Mouse (Mus musculus) layer of hippocampus, adult 11-12 months (tissue): ENCODE data around the gene Sdf2.

ENCODE experiments used
- DNase-seq: peaks from one replicate; pipeline ENCODE4 v3.0.0; 2022; ENCODE audit warnings: low spot score

Sdf2 gene

GRCm38 (mm10) chr11:78245627-78246317 is at the start of gene Sdf2, which contains the start of gene Supt6:
TSS of gene Sdf2 (plus strand) at chr11:78245746.
TSS of gene Supt6 (minus strand) at chr11:78245987.
- peak; percentile 86 for DNase-seq

- no peak for DNase-seq
Measured at GRCm38 (mm10) chr11:78202372-78202771, 43.2 kb upstream of the Sdf2 start.

GRCm38 (mm10) chr11:78204287-78204686 is 41.3 kb upstream of the Sdf2 start:
- DNase-seq = no peak

GRCm38 (mm10) chr11:78205361-78206206 is 40.0 kb upstream of the Sdf2 start:
- no peak for DNase-seq

- DNase-seq = no peak
Measured at GRCm38 (mm10) chr11:78207190-78207589, 38.4 kb upstream of the Sdf2 start.

GRCm38 (mm10) chr11:78209886-78210285 is 35.7 kb upstream of the Sdf2 start:
- no peak for DNase-seq

GRCm38 (mm10) chr11:78210615-78211014 is 34.9 kb upstream of the Sdf2 start:
- no peak for DNase-seq

GRCm38 (mm10) chr11:78211513-78211912 is 34.0 kb upstream of the Sdf2 start:
- DNase-seq = no peak

- no peak for DNase-seq
Measured at GRCm38 (mm10) chr11:78213086-78213817, 32.3 kb upstream of the Sdf2 start.

GRCm38 (mm10) chr11:78215709-78216317 is 29.7 kb upstream of the Sdf2 start:
- no peak for DNase-seq

GRCm38 (mm10) chr11:78223586-78223985 is 22.0 kb upstream of the Sdf2 start:
- DNase-seq = no peak

- DNase-seq = no peak
Measured at GRCm38 (mm10) chr11:78231518-78231917, 14.0 kb upstream of the Sdf2 start.

- DNase-seq = peak; percentile 75
Measured at GRCm38 (mm10) chr11:78240193-78240857, 5.2 kb upstream of the Sdf2 start.

GRCm38 (mm10) chr11:78245261-78245626 is 302 bp upstream of the Sdf2 start:
- DNase-seq = no peak

- no peak for DNase-seq
Measured at GRCm38 (mm10) chr11:78246318-78247011, 919 bp downstream of the Sdf2 start.

GRCm38 (mm10) chr11:78247012-78247348 is 1.4 kb downstream of the Sdf2 start:
- no peak for DNase-seq

- no peak for DNase-seq
Measured at GRCm38 (mm10) chr11:78247727-78248140, 2.2 kb downstream of the Sdf2 start.

- DNase-seq = no peak
Measured at GRCm38 (mm10) chr11:78256618-78257017, 11.1 kb downstream of the Sdf2 start.

GRCm38 (mm10) chr11:78260489-78261258 is 15.1 kb downstream of the Sdf2 start:
- no peak for DNase-seq
